Mouse (Mus musculus) embryo, embryonic 11 days (tissue): ENCODE results near the gene Tff2.

Source experiments
- DNase-seq: peaks from one replicate; pipeline ENCODE4 v3.0.0-alpha.2; 2015

The Tff2 gene

DNA sequence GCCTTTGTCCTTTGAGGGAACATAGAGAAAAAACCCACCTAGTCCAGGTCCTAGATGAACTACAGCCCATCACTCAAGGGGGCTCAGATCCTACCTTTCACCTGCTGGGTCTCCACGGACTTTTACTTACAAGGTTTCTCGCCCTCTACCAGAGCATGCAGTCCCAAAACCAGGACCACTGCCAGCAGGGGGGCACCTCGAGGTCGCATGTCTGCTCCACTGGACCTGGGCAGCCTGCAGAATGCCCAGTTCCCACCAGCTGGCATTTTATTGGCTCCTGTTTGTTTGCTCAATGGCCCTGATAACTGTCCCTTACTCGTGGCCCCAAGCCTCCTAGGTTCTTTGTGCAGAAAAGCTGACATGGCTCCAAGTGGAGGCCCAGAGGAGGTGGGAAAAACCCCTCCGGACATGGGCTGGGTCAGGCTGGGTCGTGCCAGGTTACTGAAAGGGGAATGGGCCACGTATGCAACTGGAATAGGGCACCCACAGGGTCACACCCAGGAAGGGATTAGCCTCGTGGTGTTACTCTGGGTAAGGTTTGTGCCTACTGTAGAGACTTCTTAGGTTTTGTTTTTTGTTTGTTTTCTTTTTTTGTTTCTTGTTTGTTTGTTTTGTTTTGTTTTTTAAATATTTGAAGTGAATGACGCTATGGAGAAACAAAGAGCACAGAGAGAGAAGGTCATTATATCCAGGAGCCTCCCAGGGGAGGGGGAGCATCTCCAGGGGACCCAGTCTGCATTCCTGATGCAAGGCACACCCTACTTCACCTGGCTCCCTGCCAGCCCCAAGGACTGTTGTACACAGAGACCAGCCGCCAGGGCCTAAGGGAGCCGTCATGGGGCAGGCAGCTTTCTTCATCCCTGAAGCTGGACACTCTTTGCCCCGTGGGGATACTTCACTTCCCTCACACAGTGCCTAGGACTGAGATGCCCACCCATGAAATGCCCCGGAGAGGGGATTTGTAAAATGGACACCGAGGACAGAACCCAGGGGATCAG, at the start of gene Tff2:
Gene Tff2 (minus strand): TSS at position 243 of the 998 bp plus-strand sequence.
- no peak for DNase-seq

- no peak for DNase-seq
Observed at GRCm38 (mm10) chr17:31193360-31193759, 49.3 kb upstream of the Tff2 start.

- peak; percentile 30 for DNase-seq
Observed at GRCm38 (mm10) chr17:31192663-31193062, 48.6 kb upstream of the Tff2 start.

DNA sequence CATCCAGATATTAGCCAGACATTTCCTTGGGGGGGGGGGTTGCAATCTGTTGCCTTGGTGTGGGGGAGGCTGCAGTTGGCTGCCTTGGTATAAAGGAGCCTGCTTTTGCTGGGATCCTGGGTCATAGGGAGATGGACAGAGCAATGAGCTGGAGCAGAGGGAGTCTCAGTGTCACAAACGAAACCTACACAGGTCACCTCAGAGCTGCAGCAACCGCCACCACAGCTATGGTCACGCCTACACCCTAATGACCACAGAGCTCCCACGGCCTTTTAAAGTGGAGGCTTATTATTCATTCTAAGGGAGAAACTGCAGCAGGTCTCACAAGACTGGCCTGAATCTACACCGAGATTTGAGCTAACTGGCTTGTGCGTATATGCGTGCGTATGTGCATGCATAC, 47.7 kb upstream of the Tff2 start:
- DNase-seq = no peak

DNA sequence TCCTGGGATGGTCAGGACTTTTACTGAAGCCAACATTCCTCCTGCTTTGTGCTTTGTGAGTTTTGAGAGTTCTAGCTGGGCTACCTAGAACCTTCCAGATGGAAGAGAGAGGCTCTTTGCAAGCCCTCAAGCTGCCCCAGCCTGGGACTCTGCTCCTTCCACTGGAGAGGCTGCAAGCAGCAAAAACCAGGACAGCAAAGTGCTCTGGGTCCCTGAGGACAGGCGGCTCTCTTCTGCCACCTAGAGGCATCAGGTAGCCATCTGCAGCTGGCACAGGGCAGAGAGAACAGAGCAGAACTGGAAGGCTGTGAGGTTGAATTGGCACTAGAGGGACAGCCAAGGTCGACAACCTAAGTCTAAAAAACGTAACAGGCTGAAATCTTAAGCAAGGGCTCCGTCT, 43.3 kb upstream of the Tff2 start:
- peak; percentile 77 for DNase-seq

- DNase-seq = no peak
Observed at GRCm38 (mm10) chr17:31184269-31184990, 40.3 kb upstream of the Tff2 start.

DNA sequence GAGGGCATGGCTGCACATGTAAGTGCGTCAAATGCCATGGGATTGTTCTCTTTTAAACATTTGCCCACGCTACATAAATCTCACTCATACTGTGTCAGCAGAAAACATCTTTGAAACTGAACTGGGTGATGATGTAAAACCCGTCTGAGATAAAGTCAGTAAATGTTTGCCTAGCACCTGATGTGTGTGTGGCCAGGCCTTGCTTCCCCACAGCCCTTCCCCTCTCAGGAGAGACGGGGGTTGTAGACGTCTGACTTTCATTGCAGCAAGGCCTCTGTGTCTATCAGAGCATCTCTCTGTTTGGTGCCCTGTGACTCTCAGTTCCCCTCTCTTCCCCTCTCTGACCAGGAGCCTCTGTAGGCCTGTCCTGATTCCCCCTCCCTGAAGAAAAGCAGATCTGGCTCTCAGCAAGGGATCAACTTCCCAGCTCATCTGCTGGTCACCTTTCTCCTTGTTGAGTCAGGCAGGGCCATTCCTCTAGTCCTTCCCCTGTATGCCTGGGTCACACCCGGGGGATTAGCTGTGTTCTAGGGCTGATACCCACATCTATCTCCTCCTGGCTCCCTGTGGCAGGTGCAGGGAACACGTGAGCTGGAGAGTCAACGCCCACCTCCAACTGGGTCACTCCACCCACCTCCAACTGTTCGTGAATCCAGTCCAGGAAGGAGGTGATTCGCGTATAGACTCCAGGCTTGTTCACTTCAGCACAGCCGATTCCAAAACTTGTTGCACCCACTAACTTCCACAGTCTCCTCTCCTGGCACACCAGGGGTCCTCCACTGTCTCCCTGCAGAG, 39.3 kb upstream of the Tff2 start:
- DNase-seq = no peak

GRCm38 (mm10) chr17:31181490-31181889, 37.4 kb upstream of the Tff2 start:
- no peak for DNase-seq

DNA sequence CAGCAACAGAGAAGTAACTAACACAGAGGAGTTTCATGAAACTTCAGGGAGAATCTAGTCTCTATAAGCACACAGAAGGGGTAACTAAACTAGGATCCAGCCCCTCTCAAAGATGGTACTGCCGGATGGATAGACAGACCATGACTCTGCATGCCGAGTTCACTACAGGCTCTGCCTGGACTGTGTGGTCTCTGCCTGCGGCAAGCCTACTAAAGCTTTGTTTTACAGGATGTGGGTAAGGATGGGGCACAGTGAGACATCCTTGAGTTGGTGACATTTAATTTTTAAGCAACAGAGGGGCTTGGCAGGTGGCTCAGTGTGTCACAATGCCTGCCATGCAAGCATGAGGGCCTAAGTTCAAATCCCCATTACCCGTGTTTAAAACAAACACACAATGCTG, 32.2 kb upstream of the Tff2 start:
- DNase-seq = no peak

DNA sequence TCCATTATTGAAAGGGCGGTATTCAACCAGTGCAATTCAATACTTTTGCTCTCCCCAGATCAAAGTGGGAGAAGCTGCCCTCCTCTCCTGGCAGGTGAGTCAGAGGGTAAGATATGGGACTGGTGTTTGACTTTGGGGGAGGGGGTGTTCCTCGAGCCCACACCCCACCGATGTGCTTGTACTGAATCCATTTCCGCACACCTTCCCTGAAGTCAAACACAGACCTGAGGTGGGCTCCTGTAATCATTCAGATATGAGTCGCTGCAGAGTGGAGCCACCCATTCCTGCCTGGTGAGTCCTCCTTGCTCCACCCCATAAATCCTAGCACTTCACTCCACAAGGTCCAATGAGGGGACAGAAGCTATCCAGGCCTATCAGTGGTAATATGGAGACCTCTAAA, 25.7 kb upstream of the Tff2 start:
- no peak for DNase-seq

- DNase-seq = no peak
Observed at GRCm38 (mm10) chr17:31165127-31165526, 21.0 kb upstream of the Tff2 start, which contains the start of gene Tff1. Gene Tff1, minus strand, starts transcription at chr17:31165277.

- no peak for DNase-seq
Observed at GRCm38 (mm10) chr17:31163821-31164220, 19.7 kb upstream of the Tff2 start.

GRCm38 (mm10) chr17:31162607-31163006, 18.5 kb upstream of the Tff2 start:
- no peak for DNase-seq

GRCm38 (mm10) chr17:31160291-31160690, 16.2 kb upstream of the Tff2 start:
- no peak for DNase-seq

DNA sequence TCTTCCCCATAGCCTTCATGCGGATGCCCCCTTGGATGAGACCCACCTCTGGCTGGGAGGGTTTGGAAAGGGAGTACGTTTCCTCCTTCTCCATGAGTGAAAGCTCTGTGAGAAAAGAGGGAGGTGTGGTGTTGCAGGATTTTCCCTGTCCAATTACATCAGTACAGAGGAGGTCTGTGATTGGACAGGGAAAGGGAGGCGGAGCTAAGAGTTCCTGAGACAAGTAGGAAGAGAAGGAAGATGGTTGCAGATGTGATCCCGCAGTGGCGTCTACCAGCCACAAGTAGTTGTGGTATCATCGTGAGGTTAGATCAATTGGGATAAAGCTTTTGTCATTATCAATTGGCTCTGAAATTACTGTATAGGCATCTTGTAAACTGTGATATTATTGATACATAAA, 13.8 kb upstream of the Tff2 start:
- no peak for DNase-seq

DNA sequence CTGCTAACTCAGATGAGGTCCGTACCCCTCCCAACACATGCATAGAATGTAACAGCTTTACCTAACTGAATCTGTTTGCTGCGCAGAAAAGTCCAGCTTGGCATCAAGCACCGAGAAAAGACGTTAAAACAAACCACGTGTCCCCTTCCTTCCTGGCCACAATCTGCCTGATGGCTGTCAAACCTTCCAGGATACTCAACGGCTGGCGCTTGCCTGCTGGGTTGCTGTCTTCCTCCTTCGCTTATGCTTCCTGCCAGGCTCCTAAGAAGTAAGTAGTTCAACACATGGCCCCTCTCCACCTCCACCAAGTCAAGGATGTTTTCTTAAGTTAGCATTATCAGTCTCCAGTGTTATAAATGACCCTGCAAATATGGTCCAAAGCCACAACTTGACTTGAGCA, 9.7 kb upstream of the Tff2 start:
- no peak for DNase-seq

- DNase-seq = no peak
Observed at GRCm38 (mm10) chr17:31152966-31153499, 9.0 kb upstream of the Tff2 start.

DNA sequence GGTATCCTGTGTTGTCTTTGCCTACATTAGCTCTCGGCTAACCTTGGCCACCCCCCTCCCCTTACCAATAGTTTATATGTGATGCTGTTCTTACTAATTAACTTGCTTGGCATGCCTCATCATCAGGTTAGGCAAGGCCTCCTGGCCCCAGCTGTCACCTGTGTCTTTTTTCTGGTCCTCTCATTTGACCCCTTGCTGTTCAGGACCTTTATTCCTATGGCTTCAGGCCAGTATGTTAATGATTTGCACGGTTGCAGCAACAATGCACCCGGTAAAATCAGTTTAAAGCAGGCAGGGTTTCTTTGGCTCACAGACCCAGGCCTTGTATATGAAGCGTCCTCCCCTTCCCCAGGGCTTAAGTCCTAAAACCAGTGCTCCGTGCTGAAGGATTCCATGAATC, 8.4 kb upstream of the Tff2 start:
- DNase-seq = no peak

DNA sequence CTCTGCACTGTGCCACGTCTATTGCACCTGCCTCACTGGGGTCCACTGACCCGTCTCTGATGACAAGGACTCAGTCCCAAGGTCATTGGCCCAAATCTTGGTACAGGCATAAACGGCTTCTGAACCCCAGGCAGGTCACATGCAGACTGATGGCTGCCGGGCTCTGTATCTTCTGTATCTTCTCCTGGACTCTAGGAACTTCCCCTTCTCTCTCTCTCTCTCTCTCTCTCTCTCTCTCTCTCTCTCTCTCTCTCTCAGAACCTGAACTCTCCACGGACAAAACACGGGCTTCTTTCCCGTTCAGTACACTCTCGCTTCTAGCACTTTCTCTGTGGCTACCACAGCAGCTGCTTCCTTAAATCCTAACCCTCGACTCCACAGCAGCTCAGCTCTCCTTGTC, 1.9 kb upstream of the Tff2 start:
- DNase-seq = no peak

DNA sequence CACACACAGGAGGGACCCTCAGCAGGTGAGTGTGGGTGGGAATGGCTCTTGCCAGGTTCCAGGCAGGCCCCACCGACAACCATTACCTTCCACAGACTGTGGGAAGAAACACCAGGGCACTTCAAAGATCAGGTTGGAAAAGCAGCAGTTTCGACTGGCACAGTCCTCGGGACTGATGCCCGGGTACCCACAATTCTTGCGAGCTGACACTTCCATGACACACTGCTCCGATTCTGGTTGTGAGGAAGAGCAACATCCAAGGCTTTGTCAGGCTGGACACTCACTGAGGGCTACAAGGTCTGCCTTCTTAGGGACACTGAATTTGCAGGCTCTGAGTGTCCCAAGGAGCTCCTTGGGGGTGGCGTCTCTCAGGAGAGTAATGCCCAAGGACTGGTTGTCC, 2.0 kb downstream of the Tff2 start:
- no peak for DNase-seq

DNA sequence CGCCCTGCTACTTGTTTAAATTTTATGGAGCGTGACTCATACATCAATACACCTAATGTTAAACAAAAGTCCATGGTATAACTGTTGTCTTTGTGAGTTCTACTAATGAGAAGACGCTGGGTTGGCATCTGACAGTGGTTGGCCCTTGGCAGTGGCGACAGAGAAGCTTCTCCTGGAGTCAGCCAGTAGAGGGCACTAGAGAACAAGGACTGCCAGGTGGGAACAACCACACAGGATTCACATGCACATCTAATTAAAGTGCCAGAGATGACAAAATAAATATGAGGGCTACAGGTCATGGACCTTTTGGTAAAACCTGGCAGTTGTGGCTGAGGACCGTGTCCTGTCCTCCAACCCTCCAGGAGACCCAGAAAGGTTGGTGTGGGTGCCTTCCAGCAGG, 5.7 kb downstream of the Tff2 start:
- DNase-seq = peak; percentile 77

GRCm38 (mm10) chr17:31136821-31137220, 7.3 kb downstream of the Tff2 start:
- DNase-seq = no peak

DNA sequence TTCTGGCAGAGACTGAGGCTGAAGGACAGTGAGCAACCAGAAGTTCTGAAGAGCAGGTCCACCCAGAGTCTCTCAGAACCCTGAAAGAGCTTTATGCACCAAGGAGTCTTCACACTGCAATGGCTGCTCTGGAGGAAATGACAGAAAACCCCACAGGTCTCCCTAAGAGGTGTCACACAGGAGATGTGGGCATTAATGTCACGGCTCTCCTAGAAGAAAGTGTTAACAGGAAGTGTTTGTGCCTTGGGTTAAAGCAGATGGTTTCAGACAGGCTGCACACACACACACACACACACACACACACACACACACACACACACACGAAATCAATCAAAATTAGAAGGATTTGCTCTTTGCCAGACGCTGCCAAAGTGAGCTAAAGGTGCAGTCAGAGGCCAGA, 7.8 kb downstream of the Tff2 start:
- DNase-seq = no peak
